Mouse (Mus musculus): ENCODE data around the gene Sycp1.

Gene Sycp1

GRCm38 (mm10) chr3:102935451-102936354, at the start of gene Sycp1:
Sycp1 (minus strand) TSS chr3:102936100.
- DNase-seq (ENCODE audit: low spot score) = no peak

GRCm38 (mm10) chr3:102980349-102980736, 44.4 kb upstream of the Sycp1 start:
- DNase-seq (ENCODE audit: low spot score) = no peak

- DNase-seq (ENCODE audit: low spot score) = peak; percentile 74
Observed at GRCm38 (mm10) chr3:102979550-102980348, 43.8 kb upstream of the Sycp1 start.

GRCm38 (mm10) chr3:102976906-102977305, 41.0 kb upstream of the Sycp1 start:
- no peak for DNase-seq (ENCODE audit: low spot score)

GRCm38 (mm10) chr3:102970508-102970907, 34.6 kb upstream of the Sycp1 start:
- no peak for DNase-seq (ENCODE audit: low spot score)

- DNase-seq (ENCODE audit: low spot score) = peak; percentile 33
Observed at GRCm38 (mm10) chr3:102970067-102970466, 34.2 kb upstream of the Sycp1 start.

- no peak for DNase-seq (ENCODE audit: low spot score)
Observed at GRCm38 (mm10) chr3:102964033-102964432, 28.1 kb upstream of the Sycp1 start, which contains the start of gene Nr1h5. Nr1h5 (minus strand) TSS chr3:102964133.

- DNase-seq (ENCODE audit: low spot score) = no peak
Observed at GRCm38 (mm10) chr3:102955596-102955995, 19.7 kb upstream of the Sycp1 start.

GRCm38 (mm10) chr3:102955143-102955542, 19.2 kb upstream of the Sycp1 start:
- no peak for DNase-seq (ENCODE audit: low spot score)

- no peak for DNase-seq (ENCODE audit: low spot score)
Observed at GRCm38 (mm10) chr3:102954476-102954875, 18.6 kb upstream of the Sycp1 start.

GRCm38 (mm10) chr3:102946861-102947260, 11.0 kb upstream of the Sycp1 start:
- DNase-seq (ENCODE audit: low spot score) = no peak

- DNase-seq (ENCODE audit: low spot score) = no peak
Observed at GRCm38 (mm10) chr3:102946312-102946711, 10.4 kb upstream of the Sycp1 start.

GRCm38 (mm10) chr3:102938100-102938499, 2.2 kb upstream of the Sycp1 start:
- DNase-seq (ENCODE audit: low spot score) = no peak

- no peak for DNase-seq (ENCODE audit: low spot score)
Observed at GRCm38 (mm10) chr3:102899136-102899535, 36.8 kb downstream of the Sycp1 start.

GRCm38 (mm10) chr3:102880529-102880928, 55.4 kb downstream of the Sycp1 start:
- DNase-seq (ENCODE audit: low spot score) = no peak

- no peak for DNase-seq (ENCODE audit: low spot score)
Observed at GRCm38 (mm10) chr3:102848661-102849060, 87.2 kb downstream of the Sycp1 start.

GRCm38 (mm10) chr3:102842386-102842785, 93.5 kb downstream of the Sycp1 start:
- DNase-seq (ENCODE audit: low spot score) = no peak

GRCm38 (mm10) chr3:102803937-102804336, 132.0 kb downstream of the Sycp1 start:
- peak; percentile 86 for DNase-seq (ENCODE audit: low spot score)

GRCm38 (mm10) chr3:102787369-102787768, 148.5 kb downstream of the Sycp1 start:
- DNase-seq (ENCODE audit: low spot score) = peak; percentile 15

- DNase-seq (ENCODE audit: low spot score) = no peak
Observed at GRCm38 (mm10) chr3:102782618-102783017, 153.3 kb downstream of the Sycp1 start, which contains the start of gene Tshb. Tshb (minus strand) TSS chr3:102782718.

GRCm38 (mm10) chr3:102773018-102773417, 162.9 kb downstream of the Sycp1 start:
- no peak for DNase-seq (ENCODE audit: low spot score)
